Mouse (Mus musculus) kidney, postnatal 10 days (tissue): ENCODE results near the gene Hdc.
A peak's percentile ranks its signal among the peaks of the same experiment; 100 is the strongest.
"Not testable (repeated sequence)": the region's sequence is repeated elsewhere in the genome, so short reads cannot be mapped to it uniquely, and the experiment has no call there.

ENCODE experiments used
- DNase-seq: peaks from one replicate; pipeline ENCODE4 v3.0.0; 2021; ENCODE audit warnings: mixed read lengths

Gene Hdc

GRCm38 (mm10) chr2:126619249-126619704 lies at the start of gene Hdc:
TSS of gene Hdc (minus strand) at chr2:126619299.
- DNase-seq, result no peak

- DNase-seq, result no peak
These were observed 49.6 kb upstream of the Hdc start for GRCm38 (mm10) chr2:126668621-126669252.

GRCm38 (mm10) chr2:126665984-126666383 lies 46.9 kb upstream of the Hdc start:
- DNase-seq, result no peak

DNA sequence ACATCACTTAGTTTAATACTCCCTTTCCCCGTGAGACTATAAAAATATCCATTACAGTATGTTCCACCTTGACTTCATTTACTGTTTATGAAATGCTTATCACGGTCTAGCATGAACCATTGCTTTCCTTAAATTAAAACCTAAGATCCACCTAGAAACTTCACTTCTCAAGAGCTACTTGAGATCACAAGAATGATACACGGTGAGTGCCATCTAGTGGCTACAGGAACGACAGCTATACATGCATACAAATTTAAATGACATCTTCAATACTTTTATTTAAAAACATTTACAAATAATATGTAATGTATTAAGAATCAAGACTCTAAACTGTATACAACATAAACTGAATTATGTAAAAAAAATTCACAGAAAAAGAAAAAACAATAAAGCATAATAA lies 44.4 kb upstream of the Hdc start:
- peak; percentile 63 for DNase-seq

DNA sequence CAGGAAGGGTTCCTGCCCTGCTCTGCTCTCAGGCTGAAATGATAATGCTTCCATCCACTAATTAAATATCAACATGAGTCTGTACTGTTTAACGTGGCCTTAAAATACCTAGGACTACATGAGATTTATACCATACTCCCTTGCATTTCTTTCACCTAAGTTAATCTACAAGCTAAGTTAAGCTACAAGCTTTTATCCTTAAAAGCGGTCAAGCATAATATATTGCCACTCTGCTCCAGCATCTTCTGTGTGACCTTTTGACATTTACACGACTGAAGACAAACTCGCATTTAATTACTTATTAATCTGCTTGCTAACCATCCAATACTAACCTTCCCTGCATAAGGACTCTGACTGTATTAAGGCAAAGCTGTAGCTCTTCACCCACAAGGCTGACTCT lies 33.8 kb upstream of the Hdc start:
- DNase-seq, result no peak

- DNase-seq, result no peak
These were observed 28.7 kb upstream of the Hdc start for GRCm38 (mm10) chr2:126647762-126648161.

GRCm38 (mm10) chr2:126646461-126646860 lies 27.4 kb upstream of the Hdc start:
- DNase-seq, result no peak

- no peak for DNase-seq
These were observed 25.7 kb upstream of the Hdc start for GRCm38 (mm10) chr2:126644768-126645167.

DNA sequence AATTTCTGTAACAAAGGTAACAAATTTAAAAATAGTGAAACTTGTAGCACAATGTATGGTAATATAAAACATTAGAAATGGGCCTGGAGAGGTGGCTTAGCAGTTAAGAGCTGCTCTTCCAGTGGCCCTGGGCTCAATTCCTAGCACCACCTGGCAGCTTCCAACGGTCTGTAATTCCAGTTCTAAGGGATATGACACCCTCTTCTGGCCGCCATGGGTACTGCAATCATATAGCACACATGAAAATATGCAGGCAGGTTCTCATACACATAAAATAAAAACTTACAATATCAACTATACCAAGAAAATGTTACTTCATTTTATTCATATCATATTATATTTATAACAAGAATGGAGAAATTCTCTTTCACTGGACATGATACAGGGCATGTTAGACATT lies 21.2 kb upstream of the Hdc start:
- no peak for DNase-seq

GRCm38 (mm10) chr2:126635939-126636823 lies 17.1 kb upstream of the Hdc start:
- DNase-seq, result peak; percentile 73

DNA sequence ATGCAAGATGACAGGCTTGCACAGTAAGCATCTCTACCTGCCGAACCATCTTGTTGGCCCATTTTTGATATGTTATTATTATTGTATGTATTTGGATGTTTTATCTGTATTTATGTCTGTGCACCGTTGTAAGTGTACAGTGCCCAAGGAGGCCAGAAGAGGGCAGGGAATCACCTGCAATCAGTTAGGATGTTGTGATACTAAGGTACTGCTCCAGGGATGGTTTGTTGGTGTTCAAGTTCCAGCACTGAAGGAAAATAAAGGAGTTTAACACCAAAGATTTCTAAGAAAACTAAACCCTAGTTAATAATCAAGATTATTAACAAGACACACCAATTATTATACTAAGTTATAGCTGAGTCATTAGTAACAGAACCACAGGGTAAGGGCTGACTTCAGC lies 14.1 kb upstream of the Hdc start:
- peak; percentile 22 for DNase-seq

DNA sequence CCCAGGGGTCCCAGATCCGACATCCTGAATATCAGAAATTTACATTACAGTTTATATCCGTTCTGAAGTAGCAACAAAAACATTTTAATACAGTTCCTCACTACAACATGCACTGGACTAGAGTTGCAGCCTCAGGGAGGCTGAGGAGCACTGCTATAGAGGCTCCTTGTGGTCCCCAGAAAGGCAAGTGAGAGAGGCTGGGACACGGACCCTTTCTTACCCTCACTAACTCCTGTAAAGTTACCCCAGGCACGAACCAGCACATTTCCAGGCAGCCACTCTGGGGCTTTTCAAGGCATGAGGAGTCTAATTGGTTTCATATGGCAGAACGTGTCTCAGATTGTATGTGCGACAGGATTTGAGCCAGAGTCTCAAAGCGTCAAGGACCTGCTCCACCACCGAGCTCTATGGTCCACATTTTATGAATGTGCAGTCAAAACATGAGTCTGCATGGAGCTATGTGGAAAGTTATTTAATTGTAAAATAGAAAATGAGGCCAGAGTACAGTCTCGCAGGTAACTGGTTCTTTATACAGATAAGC lies 9.4 kb upstream of the Hdc start:
- DNase-seq, result no peak

DNA sequence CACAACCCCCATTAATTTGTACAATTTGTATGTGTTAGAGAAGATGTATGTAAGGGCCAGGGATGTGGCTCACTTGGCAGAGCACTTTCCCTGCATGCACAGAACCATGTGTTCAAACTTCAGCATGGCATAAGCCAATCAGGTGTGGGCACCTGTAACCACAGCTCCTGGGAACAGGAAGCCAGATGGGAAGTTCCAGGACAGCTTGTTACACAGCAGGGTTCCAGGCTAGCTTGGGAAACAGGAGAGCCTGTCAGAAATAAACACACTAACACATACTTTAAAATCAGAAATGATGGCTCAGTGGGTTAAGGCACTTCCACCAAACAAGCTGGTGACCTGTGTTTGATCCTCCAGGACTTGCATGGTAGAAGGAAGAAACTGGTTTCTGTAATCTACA lies 4.0 kb upstream of the Hdc start:
- DNase-seq, result no peak

- no peak for DNase-seq
These were observed 3.4 kb upstream of the Hdc start for GRCm38 (mm10) chr2:126622455-126622854.

DNA sequence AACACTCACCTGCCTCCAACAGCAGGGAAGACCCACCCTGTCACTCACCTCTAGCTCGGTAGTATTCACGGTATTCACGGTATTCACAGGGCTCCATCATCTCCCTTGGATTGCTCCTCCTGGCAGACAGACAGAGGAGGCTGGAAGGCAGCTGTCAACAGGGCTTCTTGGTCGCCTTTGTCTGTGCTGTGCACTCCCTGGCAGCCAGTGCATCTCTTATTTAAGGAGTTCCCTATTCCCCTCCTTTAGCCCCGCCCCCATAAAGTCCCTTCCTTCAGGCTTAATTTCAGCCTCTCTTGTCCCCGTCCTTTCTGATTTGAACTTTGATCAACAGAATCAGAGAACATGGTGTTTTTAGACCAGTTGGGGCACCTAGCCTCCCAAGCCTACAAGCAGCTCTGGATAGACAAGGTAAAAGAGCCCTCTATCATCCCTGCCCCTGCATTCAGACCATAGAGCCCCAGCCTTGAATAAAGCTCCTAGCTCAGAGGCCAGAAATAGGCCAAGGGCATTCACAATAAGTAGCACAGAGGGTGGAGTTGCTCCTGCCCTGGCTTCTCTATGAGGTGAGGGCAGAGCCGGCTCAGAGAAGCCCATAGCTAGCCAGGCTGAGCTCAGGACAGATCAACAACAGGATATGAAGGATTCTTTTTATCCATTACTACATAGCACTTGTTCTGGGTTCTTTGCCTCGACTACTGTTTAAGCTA lies 474 bp downstream of the Hdc start:
- DNase-seq, result no peak

GRCm38 (mm10) chr2:126615355-126615754 lies 3.7 kb downstream of the Hdc start:
- DNase-seq, result no peak

DNA sequence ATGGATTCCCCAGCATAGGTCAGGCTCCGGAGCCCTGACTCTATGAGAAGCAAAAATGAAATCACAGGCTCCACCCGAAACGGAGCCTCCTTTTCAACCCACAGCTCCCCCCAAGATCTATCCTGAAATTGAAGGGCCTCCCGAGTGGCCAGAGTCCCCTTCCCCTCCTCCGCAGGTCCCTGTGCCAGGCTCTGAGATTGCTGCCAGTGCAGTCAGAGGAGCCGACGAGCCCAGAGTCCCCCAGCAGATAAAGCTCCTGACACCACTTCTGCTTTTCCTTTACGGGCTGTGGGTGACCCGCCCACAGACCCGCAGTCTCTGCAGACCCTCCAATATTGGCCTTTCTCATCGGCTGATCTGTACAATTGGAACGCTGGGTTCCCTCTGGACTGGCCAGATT lies 9.5 kb downstream of the Hdc start:
- not testable (repeated sequence) for DNase-seq

GRCm38 (mm10) chr2:126607553-126608203 lies 11.4 kb downstream of the Hdc start:
- no peak for DNase-seq

GRCm38 (mm10) chr2:126606688-126607062 lies 12.4 kb downstream of the Hdc start:
- no peak for DNase-seq

DNA sequence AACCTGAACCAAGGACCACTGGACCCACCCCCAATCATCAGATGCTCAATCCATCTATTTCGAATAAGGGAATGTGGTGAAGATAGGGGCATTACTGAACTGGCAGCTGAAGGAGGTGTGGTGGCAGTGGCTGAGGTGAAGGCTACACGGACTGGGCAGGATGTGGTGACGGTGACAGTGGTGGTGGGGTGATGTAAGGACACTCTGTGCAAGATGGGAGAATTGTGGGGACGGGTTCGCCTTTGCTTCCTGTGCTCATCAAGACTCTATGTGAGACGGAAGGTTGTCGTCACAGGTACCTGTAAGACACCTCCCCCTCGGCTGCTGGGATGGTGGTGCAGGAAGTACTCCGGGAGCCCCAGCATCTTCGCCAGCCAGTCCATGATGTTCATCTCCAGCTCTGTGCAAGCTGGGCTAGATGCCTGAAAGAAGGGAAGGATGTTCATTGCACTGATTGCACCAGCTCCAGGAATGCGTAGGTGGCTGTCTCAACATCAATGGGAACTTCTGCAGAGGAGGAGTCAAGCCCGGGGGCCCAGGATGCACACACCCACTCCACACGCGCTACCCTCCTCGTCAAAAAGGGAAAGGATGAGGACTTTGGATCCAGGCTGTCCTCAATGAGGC lies 12.9 kb downstream of the Hdc start:
- DNase-seq, result no peak

DNA sequence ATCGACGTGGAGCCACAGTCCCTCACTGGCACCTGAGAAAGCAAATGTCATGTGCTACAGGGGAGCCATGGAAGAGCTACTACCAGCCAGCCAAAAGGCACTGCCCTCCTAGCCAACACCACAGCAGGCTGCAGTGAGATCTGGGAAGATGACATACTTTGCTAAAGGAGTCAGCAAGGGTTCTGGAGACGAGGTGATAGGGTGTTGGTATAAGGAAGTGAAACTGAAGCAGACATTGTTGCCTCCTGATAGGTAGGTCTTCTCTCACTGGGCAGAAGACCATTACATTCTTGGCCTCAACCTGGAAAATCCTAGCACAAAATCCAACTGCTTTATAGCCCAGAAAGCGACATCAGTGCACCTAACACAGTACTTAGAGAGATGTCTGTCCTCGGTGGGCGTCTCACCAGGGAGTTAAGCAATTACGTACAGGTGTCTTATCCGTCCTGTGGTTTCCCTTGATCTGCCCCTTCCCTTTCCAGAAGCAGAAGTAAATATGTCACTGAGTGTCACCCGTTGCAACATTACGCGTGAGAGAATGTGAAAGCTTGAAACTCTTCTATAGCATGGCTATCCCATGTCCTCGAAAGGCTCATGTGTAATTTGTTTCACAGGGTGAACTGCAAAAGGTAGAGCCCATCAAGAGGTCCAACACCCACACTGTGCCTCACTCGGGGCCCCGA lies 17.0 kb downstream of the Hdc start:
- no peak for DNase-seq

- DNase-seq, result no peak
These were observed 18.6 kb downstream of the Hdc start for GRCm38 (mm10) chr2:126600533-126600932.
